Mouse (Mus musculus): ENCODE data around the gene Myo1a.

DNA sequence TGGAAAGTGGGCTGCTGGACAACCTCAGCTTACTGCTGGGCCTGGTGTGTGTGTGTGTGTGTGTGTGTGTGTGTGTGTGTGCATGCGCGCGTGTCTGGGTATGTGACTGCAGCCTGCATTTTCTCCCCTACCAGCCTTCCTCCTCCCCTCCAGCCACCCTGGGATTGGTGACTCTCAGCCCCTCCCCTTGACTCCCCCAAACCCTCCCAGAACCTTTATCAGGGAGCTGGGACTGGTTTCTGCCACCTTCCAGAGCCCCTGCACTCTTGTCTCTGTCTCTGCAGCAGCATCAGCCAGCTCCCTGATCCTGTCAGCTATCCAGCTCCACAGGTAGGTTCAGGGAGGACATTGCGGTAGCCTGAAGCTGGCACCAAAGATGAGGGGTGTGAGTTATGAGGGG is 20.2 kb downstream of the Myo1a start:
- TF ChIP-seq MAFK (IDR thresholded peaks at IDR 0.05; ENCODE audit: insufficient read depth, low read depth, low read length), result no peak
- TF ChIP-seq ZC3H11A (IDR thresholded peaks at IDR 0.05; ENCODE audit: borderline replicate concordance, low read depth, low read length), result no peak
- TF ChIP-seq ZNF384 (IDR thresholded peaks at IDR 0.05; ENCODE audit: low read depth, low read length), result no peak
- TF ChIP-seq CHD2 (IDR thresholded peaks at IDR 0.05; ENCODE audit: low read depth, low read length), result no peak

All from ES-E14 (cell line).